Mouse (Mus musculus) urinary bladder, postnatal 10 days (tissue): ENCODE measurements around the gene Nutm1.
A peak's percentile ranks its signal among the peaks of the same experiment; 100 is the strongest.

Experiments
- DNase-seq: peaks from one replicate; pipeline ENCODE4 v3.0.0; 2022; ENCODE audit warnings: low spot score

The Nutm1 gene

GRCm38 (mm10) chr2:112261748-112262653 lies 2.9 kb upstream of the Nutm1 start, which contains the start of gene Nop10:
Nop10 (plus strand) TSS chr2:112261926.
- DNase-seq = no peak

- no peak for DNase-seq
Measured at GRCm38 (mm10) chr2:112254675-112255515, 4.2 kb downstream of the Nutm1 start.

- no peak for DNase-seq
Measured at GRCm38 (mm10) chr2:112249780-112250453, 9.2 kb downstream of the Nutm1 start.

GRCm38 (mm10) chr2:112247323-112247722 lies 11.8 kb downstream of the Nutm1 start:
- DNase-seq = no peak

- no peak for DNase-seq
Measured at GRCm38 (mm10) chr2:112246193-112246592, 12.9 kb downstream of the Nutm1 start.

GRCm38 (mm10) chr2:112245307-112245706 lies 13.8 kb downstream of the Nutm1 start:
- no peak for DNase-seq

GRCm38 (mm10) chr2:112241787-112242186 lies 17.3 kb downstream of the Nutm1 start:
- DNase-seq = no peak

GRCm38 (mm10) chr2:112239935-112240721 lies 19.0 kb downstream of the Nutm1 start:
- DNase-seq = no peak

- peak; percentile 55 for DNase-seq
Measured at GRCm38 (mm10) chr2:112239212-112239934, 19.7 kb downstream of the Nutm1 start, which contains the start of gene Lpcat4. Lpcat4 (plus strand) TSS chr2:112239468.

- no peak for DNase-seq
Measured at GRCm38 (mm10) chr2:112238006-112238405, 21.1 kb downstream of the Nutm1 start.

GRCm38 (mm10) chr2:112236620-112237019 lies 22.5 kb downstream of the Nutm1 start:
- DNase-seq = no peak

GRCm38 (mm10) chr2:112232623-112233022 lies 26.5 kb downstream of the Nutm1 start:
- no peak for DNase-seq

- DNase-seq = no peak
Measured at GRCm38 (mm10) chr2:112224356-112224755, 34.7 kb downstream of the Nutm1 start.

GRCm38 (mm10) chr2:112222607-112223006 lies 36.5 kb downstream of the Nutm1 start:
- DNase-seq = no peak

GRCm38 (mm10) chr2:112220880-112221279 lies 38.2 kb downstream of the Nutm1 start:
- DNase-seq = no peak

GRCm38 (mm10) chr2:112217614-112218013 lies 41.5 kb downstream of the Nutm1 start:
- no peak for DNase-seq

- DNase-seq = no peak
Measured at GRCm38 (mm10) chr2:112215977-112216376, 43.1 kb downstream of the Nutm1 start.

GRCm38 (mm10) chr2:112210699-112211098 lies 48.4 kb downstream of the Nutm1 start:
- DNase-seq = no peak

GRCm38 (mm10) chr2:112210142-112210541 lies 48.9 kb downstream of the Nutm1 start:
- no peak for DNase-seq

GRCm38 (mm10) chr2:112203056-112203455 lies 56.0 kb downstream of the Nutm1 start:
- DNase-seq = no peak
